Mouse (Mus musculus) forebrain, embryonic 14.5 days (tissue): ENCODE data around the gene Hist1h2ao. TPM values are rescaled to one million over a fixed set of nuclear protein-coding genes. Genes with fewer than 3 reads are reported as not detected.
"Not testable (repeated sequence)": the region's sequence is repeated elsewhere in the genome, so short reads cannot be mapped to it uniquely, and the experiment has no call there.

Experiments used
- ATAC-seq: fragments of 200-750 bp; cut with Nextera tagmentation; 2 replicates; pipeline ENCODE4 v1.8.0; 2017; ENCODE audit warnings: mild to moderate bottlenecking, moderate library complexity
- DNase-seq: peaks from one replicate; pipeline ENCODE4 v3.0.0-alpha.2; 2015; ENCODE audit warnings: low spot score
- H3K27ac ChIP-seq: fragments of 300-500 bp; sonication (generic); 2 replicates; pipeline ENCODE4 v1.5.1; 2014; ENCODE audit warnings: low read depth, mild to moderate bottlenecking, control low read depth, low read length, moderate library complexity
- H3K27me3 ChIP-seq: fragments of 300-500 bp; sonication (generic); replicated peaks from 2 replicates; pipeline ENCODE4 v1.6.1; 2014; ENCODE audit warnings: low read length, control low read depth, mixed read lengths; ENCODE audit not compliant: control insufficient read depth, insufficient read depth
- H3K36me3 ChIP-seq: fragments of 300-500 bp; sonication (generic); 2 replicates; pipeline ENCODE4 v1.6.1; 2014; ENCODE audit warnings: low read length, control low read depth; ENCODE audit not compliant: control insufficient read depth, insufficient read depth
- H3K4me1 ChIP-seq: fragments of 300-500 bp; sonication (generic); 2 replicates; pipeline ENCODE4 v1.6.1; 2014; ENCODE audit warnings: antibody characterized with exemption, low read length, control low read depth; ENCODE audit not compliant: control insufficient read depth, insufficient read depth
- H3K4me2 ChIP-seq: fragments of 300-500 bp; sonication (generic); 2 replicates; pipeline ENCODE4 v1.6.1; 2014; ENCODE audit warnings: mild to moderate bottlenecking, control low read depth, low read length
- H3K4me3 ChIP-seq: fragments of 300-500 bp; sonication (generic); 2 replicates; pipeline ENCODE4 v1.5.1; 2014; ENCODE audit warnings: low read depth, low read length, control low read depth
- H3K9ac ChIP-seq: fragments of 300-500 bp; sonication (generic); 2 replicates; pipeline ENCODE4 v1.6.1; 2014; ENCODE audit warnings: mild to moderate bottlenecking, low read length, control low read depth, moderate library complexity
- H3K9me3 ChIP-seq: fragments of 300-500 bp; sonication (generic); replicated peaks from 2 replicates; pipeline ENCODE4 v1.6.1; 2016; ENCODE audit warnings: low read length, control low read depth, mixed read lengths; ENCODE audit not compliant: control insufficient read depth
- WGBS: fragments of 180-500 bp; shearing (Covaris S2); extraction: QIAGEN DNeasy Blood & Tissue Kit; methylation state at CpG from one replicate; pipeline ENCODE4 v1.1.7; 2014; 5-methylcytosine and 5-hydroxymethylcytosine counted together
- polyA plus RNA-seq: library from polyadenylated mRNA; unstranded; fragments of >200 nt; fragmentation: Nextera tagmentation; extraction: Ambion mirVana; gene quantifications from 2 replicates; pipeline ENCODE4 v1.2.1, GENCODE M21; 2014

Gene Hist1h2ao
- polyA plus RNA-seq, 1 experiment from 2014 or later = not detected

- not testable (repeated sequence) for DNase-seq, H3K27me3 ChIP-seq, H3K4me1 ChIP-seq, H3K36me3 ChIP-seq, H3K9me3 ChIP-seq, H3K4me3 ChIP-seq, H3K9ac ChIP-seq, H3K27ac ChIP-seq
- H3K4me2 ChIP-seq = peak within 1 kb of the TSS; percentile 33; the same call in 1 of the 2 replicates
- peak; percentile 85 for ATAC-seq
- WGBS = 0% methylated on average over 20 of the region's 58 CpGs
Observed at GRCm38 (mm10) chr13:21831418-21832394, 21.4 kb downstream of the Hist1h2ao start, which contains the start of gene Hist1h4n. TSS of gene Hist1h4n (minus strand) at chr13:21832196.

DNA sequence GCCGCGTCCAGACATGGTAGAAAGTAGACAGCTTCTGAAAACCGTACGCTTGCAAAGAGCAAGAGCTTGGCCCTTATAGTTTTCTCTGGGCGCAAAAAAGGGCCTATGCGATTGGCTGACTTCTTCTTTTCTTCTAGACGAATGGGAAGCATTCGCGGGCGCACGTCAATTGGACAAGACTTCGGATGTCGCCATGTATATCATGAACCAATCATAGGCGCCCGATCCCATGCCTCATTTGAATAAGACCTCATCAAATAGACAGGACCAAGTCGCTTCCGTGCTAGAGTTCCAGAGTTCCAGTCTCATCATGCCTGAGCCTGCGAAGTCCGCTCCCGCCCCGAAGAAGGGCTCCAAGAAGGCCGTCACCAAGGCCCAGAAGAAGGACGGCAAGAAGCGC is 23.2 kb downstream of the Hist1h2ao start, which contains the start of the genes Hist1h2ap and Hist1h2br:
TSS of gene Hist1h2ap (minus strand) at position 47 of the 400 bp plus-strand sequence.
TSS of gene Hist1h2br (plus strand) at position 283 of the 400 bp plus-strand sequence.
- not testable (repeated sequence) for H3K4me3 ChIP-seq, H3K4me1 ChIP-seq, H3K27me3 ChIP-seq, H3K27ac ChIP-seq, H3K9ac ChIP-seq, H3K9me3 ChIP-seq, DNase-seq, H3K4me2 ChIP-seq, H3K36me3 ChIP-seq
- ATAC-seq = peak; percentile 95
- WGBS = no CpG with 5 or more reads among the region's 24 CpGs

DNA sequence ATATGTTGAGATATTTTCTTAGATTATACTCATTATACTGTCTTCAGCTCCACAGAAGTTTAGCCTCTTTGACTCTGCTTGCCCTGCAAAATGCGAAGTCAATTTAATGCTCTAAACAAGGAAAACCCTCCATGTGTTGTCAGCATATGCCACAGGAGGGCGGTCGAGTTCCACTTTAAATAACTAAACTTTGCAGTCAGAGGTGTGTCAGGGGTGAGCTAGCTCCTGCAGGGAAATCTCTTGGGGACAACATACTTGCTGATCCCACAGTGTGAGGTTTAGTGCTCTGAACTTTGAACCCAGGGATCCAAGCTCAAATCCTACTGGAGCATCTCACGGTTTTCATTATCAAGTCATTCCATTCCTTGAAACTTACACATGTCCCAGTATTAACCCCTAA is 30.2 kb downstream of the Hist1h2ao start:
- not testable (repeated sequence) for H3K36me3 ChIP-seq, H3K4me3 ChIP-seq, H3K4me1 ChIP-seq, H3K9ac ChIP-seq, H3K27ac ChIP-seq, DNase-seq, H3K4me2 ChIP-seq, H3K9me3 ChIP-seq, H3K27me3 ChIP-seq
- no CpG with 5 or more reads among the region's 4 CpGs for WGBS
- peak; percentile 83 for ATAC-seq

DNA sequence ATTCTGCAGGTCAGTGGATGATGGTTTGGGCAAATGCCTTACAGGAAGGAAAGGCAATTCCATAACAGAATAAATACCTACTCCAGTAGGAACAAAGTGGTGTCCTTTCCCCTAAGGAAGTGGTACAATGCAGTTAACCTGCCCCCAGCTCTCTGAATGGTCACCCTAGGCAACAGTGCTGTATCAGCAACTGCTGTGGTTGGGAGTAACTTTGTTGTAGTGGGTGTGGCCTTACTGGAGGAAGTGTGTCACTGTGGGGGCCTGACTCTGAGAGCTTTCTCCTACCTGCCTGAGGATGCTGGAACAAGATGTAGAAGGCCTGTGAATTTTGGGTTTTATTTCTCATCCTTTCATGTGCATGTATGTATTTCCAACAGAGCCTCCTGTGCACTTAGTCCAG is 36.1 kb downstream of the Hist1h2ao start:
- H3K4me2 ChIP-seq, H3K36me3 ChIP-seq, H3K9ac ChIP-seq, ATAC-seq, H3K27ac ChIP-seq, H3K4me1 ChIP-seq, H3K9me3 ChIP-seq, H3K27me3 ChIP-seq, DNase-seq, H3K4me3 ChIP-seq: not testable (repeated sequence)

GRCm38 (mm10) chr13:21847883-21848282 is 37.6 kb downstream of the Hist1h2ao start:
- no peaks in the 10 kb centered on the region for H3K36me3 ChIP-seq
- H3K9ac ChIP-seq = no peak overlapping the region
- H3K27me3 ChIP-seq = no peaks in the 10 kb centered on the region
- no peak overlapping the region for H3K27ac ChIP-seq
- DNase-seq = no peak
- H3K4me2 ChIP-seq = no peak overlapping the region
- ATAC-seq = no peak
- no peaks in the 10 kb centered on the region for H3K9me3 ChIP-seq
- WGBS = 8% methylated on average over 8 of the region's 8 CpGs
- H3K4me3 ChIP-seq = no peak overlapping the region
- no peaks in the 10 kb centered on the region for H3K4me1 ChIP-seq

GRCm38 (mm10) chr13:21850696-21851095 is 40.4 kb downstream of the Hist1h2ao start:
- H3K9ac ChIP-seq, H3K4me3 ChIP-seq, H3K4me1 ChIP-seq, H3K4me2 ChIP-seq, H3K27me3 ChIP-seq, H3K9me3 ChIP-seq, H3K27ac ChIP-seq, DNase-seq, H3K36me3 ChIP-seq, ATAC-seq: not testable (repeated sequence)
- WGBS = 48% methylated on average over 1 of the region's 1 CpGs

- Histone ChIP-seq H3K27me3 (no peaks in the 10 kb centered on the region), H3K4me2 (no peak overlapping the region), H3K9me3 (no peaks in the 10 kb centered on the region), H3K27ac (no peak overlapping the region), H3K4me3 (no peak overlapping the region), H3K9ac (no peak overlapping the region), H3K4me1 (no peaks in the 10 kb centered on the region), H3K36me3 (no peaks in the 10 kb centered on the region)
- WGBS = 65% methylated on average over 3 of the region's 3 CpGs
- ATAC-seq (no peak), DNase-seq (peak; percentile 13)
Observed at GRCm38 (mm10) chr13:21852215-21852945, 42.1 kb downstream of the Hist1h2ao start.

DNA sequence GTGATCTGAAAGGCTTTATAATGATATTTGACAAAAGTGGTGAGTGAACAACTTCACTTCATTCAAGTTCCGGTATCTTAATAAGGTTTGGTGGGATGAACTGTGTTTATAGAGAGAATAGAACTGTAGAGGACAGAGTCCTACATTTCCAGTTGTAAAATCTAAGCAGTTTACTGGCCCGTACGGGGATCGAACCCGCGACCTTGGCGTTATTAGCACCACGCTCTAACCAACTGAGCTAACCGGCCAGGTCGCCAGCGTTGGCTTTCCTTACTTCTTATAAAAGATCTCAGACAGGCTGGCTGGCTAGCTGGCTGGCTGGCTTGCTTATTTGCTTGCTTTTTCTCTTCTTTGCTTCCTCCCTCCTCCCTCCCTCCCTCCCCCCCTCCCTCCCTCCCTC is 44.9 kb downstream of the Hist1h2ao start:
- ATAC-seq (peak; percentile 48; the same call in 1 of the 2 replicates), DNase-seq (peak; percentile 67)
- WGBS = under 1% methylated on average over 11 of the region's 11 CpGs
- no peaks in the 10 kb centered on the region for H3K9me3 ChIP-seq
- H3K27ac ChIP-seq = no peak overlapping the region
- H3K27me3 ChIP-seq = no peaks in the 10 kb centered on the region
- peak overlapping the region; percentile 47; the same call in 1 of the 2 replicates for H3K4me2 ChIP-seq
- H3K4me3 ChIP-seq = peak overlapping the region; percentile 33
- no peaks in the 10 kb centered on the region for H3K36me3 ChIP-seq
- H3K9ac ChIP-seq = no peak overlapping the region
- no peaks in the 10 kb centered on the region for H3K4me1 ChIP-seq
